Mouse (Mus musculus) neural tube, embryonic 15.5 days (tissue): Measurements from ENCODE around the gene Gpc4. TPM values are rescaled to one million over a fixed set of nuclear protein-coding genes. Genes with fewer than 3 reads are reported as not detected.

Source experiments
- ATAC-seq: fragments of 200-750 bp; cut with Nextera tagmentation; 2 replicates; pipeline ENCODE4 v1.8.0; 2017; ENCODE audit warnings: mild to moderate bottlenecking, moderate TSS enrichment, moderate library complexity; ENCODE audit not compliant: low FRiP score
- H3K27ac ChIP-seq: fragments of 300-500 bp; sonication (generic); replicated peaks from 2 replicates; pipeline ENCODE4 v1.5.1; 2015; ENCODE audit warnings: mild to moderate bottlenecking, inconsistent platforms
- H3K27me3 ChIP-seq: fragments of 300-500 bp; sonication (generic); replicated peaks from 2 replicates; pipeline ENCODE4 v1.6.1; 2015; ENCODE audit warnings: inconsistent platforms
- H3K36me3 ChIP-seq: fragments of 300-500 bp; sonication (generic); 2 replicates; pipeline ENCODE4 v1.6.1; 2015; ENCODE audit warnings: inconsistent platforms
- H3K4me1 ChIP-seq: fragments of 300-500 bp; sonication (generic); 2 replicates; pipeline ENCODE4 v1.6.1; 2015; ENCODE audit warnings: inconsistent platforms
- H3K4me2 ChIP-seq: fragments of 300-500 bp; sonication (generic); 2 replicates; pipeline ENCODE4 v1.6.1; 2015; ENCODE audit warnings: inconsistent platforms, mild to moderate bottlenecking, moderate library complexity
- H3K4me3 ChIP-seq: fragments of 300-500 bp; sonication (generic); replicated peaks from 2 replicates; pipeline ENCODE4 v1.5.1; 2015; ENCODE audit warnings: mild to moderate bottlenecking, inconsistent platforms
- H3K9ac ChIP-seq: fragments of 300-500 bp; sonication (generic); replicated peaks from 2 replicates; pipeline ENCODE4 v1.6.1; 2015; ENCODE audit warnings: mild to moderate bottlenecking, inconsistent platforms
- H3K9me3 ChIP-seq: fragments of 300-500 bp; sonication (generic); replicated peaks from 2 replicates; pipeline ENCODE4 v1.6.1; 2016; ENCODE audit warnings: inconsistent platforms
- WGBS: fragments of 180-500 bp; shearing (Covaris S2); methylation state at CpG from one replicate; pipeline ENCODE4 v1.1.7; 2015; ENCODE audit warnings: mixed read lengths; 5-methylcytosine and 5-hydroxymethylcytosine counted together
- polyA plus RNA-seq: library from polyadenylated mRNA; unstranded; fragments of >200 nt; fragmentation: Nextera tagmentation; extraction: Ambion mirVana; gene quantifications from 2 replicates; pipeline ENCODE4 v1.2.1, GENCODE M21; 2015

Gpc4 gene
- polyA plus RNA-seq, 1 experiment from 2014 or later, result 12.7 TPM

- no peak overlapping the region for H3K4me3 ChIP-seq
- H3K4me2 ChIP-seq, result no peak overlapping the region
- no peak for ATAC-seq
- no peaks in the 10 kb centered on the region for H3K4me1 ChIP-seq
- H3K9me3 ChIP-seq, result no peaks in the 10 kb centered on the region
- H3K27me3 ChIP-seq, result no peaks in the 10 kb centered on the region
- H3K9ac ChIP-seq, result no peak overlapping the region
- no peaks in the 10 kb centered on the region for H3K36me3 ChIP-seq
- WGBS, result 70% methylated on average over 7 of the region's 7 CpGs
- no peak overlapping the region for H3K27ac ChIP-seq
Measured at GRCm38 (mm10) chrX:52144491-52144890, 20.6 kb downstream of the Gpc4 start.

- Histone ChIP-seq H3K27ac (no peak overlapping the region), H3K4me3 (no peak overlapping the region)
- no peak for ATAC-seq
Measured at GRCm38 (mm10) chrX:52140316-52140715, 24.7 kb downstream of the Gpc4 start.

GRCm38 (mm10) chrX:52138461-52139075, 26.5 kb downstream of the Gpc4 start:
- no peak for ATAC-seq
- Histone ChIP-seq H3K36me3 (no peaks in the 10 kb centered on the region), H3K27me3 (no peaks in the 10 kb centered on the region), H3K9me3 (no peaks in the 10 kb centered on the region), H3K4me2 (no peak overlapping the region), H3K27ac (no peak overlapping the region), H3K9ac (no peak overlapping the region), H3K4me1 (no peaks in the 10 kb centered on the region), H3K4me3 (no peak overlapping the region)
- WGBS, result 40% methylated on average over 2 of the region's 2 CpGs

More at GRCm38 (mm10) chrX:52140316-52140715, 24.7 kb downstream of the Gpc4 start:
- no peaks in the 10 kb centered on the region for H3K9me3 ChIP-seq
- H3K9ac ChIP-seq, result no peak overlapping the region
- no peaks in the 10 kb centered on the region for H3K27me3 ChIP-seq
- no peaks in the 10 kb centered on the region for H3K4me1 ChIP-seq
- no peak overlapping the region for H3K4me2 ChIP-seq
- H3K36me3 ChIP-seq, result no peaks in the 10 kb centered on the region

- Histone ChIP-seq H3K27me3 (no peaks in the 10 kb centered on the region), H3K9ac (no peak overlapping the region), H3K4me3 (no peak overlapping the region), H3K4me1 (no peaks in the 10 kb centered on the region), H3K27ac (no peak overlapping the region), H3K4me2 (no peak overlapping the region), H3K9me3 (no peaks in the 10 kb centered on the region), H3K36me3 (no peaks in the 10 kb centered on the region)
- ATAC-seq, result no peak
- 39% methylated on average over 5 of the region's 5 CpGs for WGBS
Measured at GRCm38 (mm10) chrX:52138033-52138432, 27.0 kb downstream of the Gpc4 start.

- H3K36me3 ChIP-seq, result no peaks in the 10 kb centered on the region
- ATAC-seq, result no peak
- no peak overlapping the region for H3K4me2 ChIP-seq
- H3K4me1 ChIP-seq, result no peaks in the 10 kb centered on the region
- H3K9me3 ChIP-seq, result no peaks in the 10 kb centered on the region
- no peaks in the 10 kb centered on the region for H3K27me3 ChIP-seq
- H3K4me3 ChIP-seq, result no peak overlapping the region
- WGBS, result 84% methylated on average over 5 of the region's 5 CpGs
- H3K27ac ChIP-seq, result no peak overlapping the region
- H3K9ac ChIP-seq, result no peak overlapping the region
Measured at GRCm38 (mm10) chrX:52136525-52136924, 28.5 kb downstream of the Gpc4 start.

GRCm38 (mm10) chrX:52129604-52130003, 35.4 kb downstream of the Gpc4 start:
- no peaks in the 10 kb centered on the region for H3K36me3 ChIP-seq

DNA sequence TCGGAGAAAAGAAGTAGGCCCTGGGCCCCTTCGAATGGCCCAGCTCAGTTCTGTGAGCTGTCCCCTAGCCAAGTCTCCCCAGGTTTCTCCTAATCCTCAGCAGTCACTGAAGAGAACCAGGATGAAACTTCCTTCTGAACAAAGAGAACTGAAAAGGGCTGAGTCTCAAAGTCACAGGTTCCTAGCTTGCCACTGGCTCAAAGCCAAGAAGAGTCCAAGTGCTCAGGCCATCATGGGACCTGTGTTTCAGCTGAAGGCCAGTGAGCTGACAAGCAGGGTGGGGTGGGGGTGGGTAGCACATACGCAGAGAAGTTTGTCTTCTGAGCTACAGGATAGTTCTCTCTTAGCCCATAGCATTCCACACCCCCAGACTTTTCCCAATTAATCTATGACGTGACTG, 36.3 kb downstream of the Gpc4 start:
- Histone ChIP-seq H3K9me3 (no peaks in the 10 kb centered on the region), H3K27ac (no peak overlapping the region), H3K4me2 (no peak overlapping the region), H3K36me3 (no peaks in the 10 kb centered on the region), H3K4me1 (no peaks in the 10 kb centered on the region), H3K27me3 (no peaks in the 10 kb centered on the region), H3K9ac (no peak overlapping the region), H3K4me3 (no peak overlapping the region)
- no peak for ATAC-seq
- WGBS, result 87% methylated on average over 4 of the region's 4 CpGs

More at GRCm38 (mm10) chrX:52129604-52130003, 35.4 kb downstream of the Gpc4 start:
- Histone ChIP-seq H3K4me3 (no peak overlapping the region), H3K4me2 (no peak overlapping the region), H3K27me3 (no peaks in the 10 kb centered on the region), H3K9ac (no peak overlapping the region), H3K4me1 (no peaks in the 10 kb centered on the region), H3K27ac (no peak overlapping the region), H3K9me3 (no peaks in the 10 kb centered on the region)
- ATAC-seq, result no peak
- WGBS, result 100% methylated on average over 1 of the region's 1 CpGs

DNA sequence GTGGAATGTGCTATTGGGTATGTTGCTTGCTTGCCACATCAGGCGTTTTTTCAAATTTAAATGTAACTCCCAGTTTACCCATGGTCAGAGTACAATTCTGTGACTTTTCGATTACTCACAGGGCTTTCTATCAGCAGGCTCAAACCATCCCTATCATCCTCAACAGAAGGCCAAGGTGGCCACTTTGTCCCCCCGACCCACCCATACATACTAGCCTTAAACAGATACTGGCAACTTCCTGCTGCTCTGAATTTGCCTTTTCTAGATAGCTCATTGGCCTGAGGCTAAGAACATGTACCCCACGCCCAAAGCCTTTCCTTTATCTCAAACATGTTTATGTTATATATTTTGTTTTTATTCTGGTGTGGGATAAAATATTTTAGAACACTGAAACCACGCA, 51.4 kb downstream of the Gpc4 start:
- Histone ChIP-seq H3K9ac (no peak overlapping the region), H3K36me3 (no peaks in the 10 kb centered on the region), H3K27ac (no peak overlapping the region), H3K4me2 (no peak overlapping the region), H3K27me3 (no peaks in the 10 kb centered on the region; the same call in 1 of the 2 replicates), H3K4me3 (no peak overlapping the region), H3K9me3 (no peaks in the 10 kb centered on the region), H3K4me1 (no peaks in the 10 kb centered on the region)
- ATAC-seq, result no peak
- WGBS, result 89% methylated on average over 5 of the region's 5 CpGs

DNA sequence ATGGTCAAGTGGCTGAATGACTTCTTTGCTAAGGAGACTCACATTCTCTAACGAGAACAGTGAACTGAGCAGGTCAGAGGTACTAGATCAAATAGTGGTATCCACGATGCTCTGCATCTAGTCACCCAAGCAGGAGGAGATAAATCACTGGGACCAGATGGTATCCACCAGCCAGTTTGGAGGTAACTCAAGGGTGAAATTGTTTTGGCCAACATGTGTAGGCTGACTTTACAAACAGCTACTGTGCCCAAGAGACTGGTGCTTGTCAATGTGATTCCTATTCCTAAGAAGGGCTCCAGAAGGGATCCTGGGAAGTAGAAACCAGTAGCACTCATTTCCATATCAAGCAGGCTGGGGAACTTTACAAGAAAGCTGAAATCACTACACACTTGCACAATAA, 55.4 kb downstream of the Gpc4 start:
- Histone ChIP-seq H3K9me3 (no peaks in the 10 kb centered on the region), H3K9ac (no peak overlapping the region), H3K4me1 (no peaks in the 10 kb centered on the region), H3K36me3 (no peaks in the 10 kb centered on the region), H3K27me3 (no peaks in the 10 kb centered on the region; the same call in 1 of the 2 replicates), H3K27ac (no peak overlapping the region), H3K4me3 (no peak overlapping the region), H3K4me2 (no peak overlapping the region)
- no peak for ATAC-seq
- WGBS, result 29% methylated on average over 2 of the region's 2 CpGs

DNA sequence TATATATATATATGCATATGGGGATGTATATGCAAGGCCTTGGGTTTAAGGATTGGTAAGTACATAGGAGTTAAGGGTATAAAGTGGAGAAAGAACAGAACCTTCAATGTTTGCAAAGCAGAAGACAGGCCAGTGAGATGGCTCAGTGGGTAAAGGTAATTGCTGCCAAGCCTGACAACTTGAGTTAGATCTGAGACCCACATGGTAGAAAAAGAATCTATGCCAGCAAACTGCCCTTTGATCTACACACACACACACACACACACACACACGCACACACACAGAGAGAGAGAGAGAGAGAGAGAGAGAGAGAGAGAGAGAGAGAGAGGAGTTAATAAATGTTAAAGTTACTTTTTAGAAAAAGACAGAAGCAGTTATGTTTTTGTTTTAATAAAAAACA, 56.1 kb downstream of the Gpc4 start:
- H3K4me3 ChIP-seq, result no peak overlapping the region
- ATAC-seq, result no peak
- no peaks in the 10 kb centered on the region for H3K9me3 ChIP-seq
- H3K36me3 ChIP-seq, result no peaks in the 10 kb centered on the region
- H3K4me2 ChIP-seq, result no peak overlapping the region
- no peak overlapping the region for H3K27ac ChIP-seq
- WGBS, result 83% methylated on average over 1 of the region's 1 CpGs
- no peaks in the 10 kb centered on the region; the same call in 1 of the 2 replicates for H3K27me3 ChIP-seq
- H3K9ac ChIP-seq, result no peak overlapping the region
- H3K4me1 ChIP-seq, result no peaks in the 10 kb centered on the region

DNA sequence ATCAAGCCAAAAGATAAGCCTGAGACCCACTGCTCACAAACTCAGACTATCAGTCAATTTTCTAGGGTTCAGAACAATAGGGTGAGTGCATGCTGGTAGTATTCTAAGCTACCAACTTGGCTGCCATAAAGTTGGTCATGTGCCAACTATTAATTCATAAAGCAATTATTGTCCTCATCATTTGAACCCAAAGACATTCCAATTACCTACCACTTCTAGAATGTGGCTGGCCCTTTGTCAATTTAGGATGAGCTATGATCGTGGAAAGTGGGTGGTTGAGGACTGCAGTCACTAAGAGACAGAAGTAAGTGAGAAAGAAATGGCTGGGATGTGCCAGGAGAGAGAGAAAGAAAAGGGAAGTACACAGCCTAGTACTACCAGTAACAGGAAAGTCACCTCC, 61.3 kb downstream of the Gpc4 start:
- H3K4me2 ChIP-seq, result no peak overlapping the region

DNA sequence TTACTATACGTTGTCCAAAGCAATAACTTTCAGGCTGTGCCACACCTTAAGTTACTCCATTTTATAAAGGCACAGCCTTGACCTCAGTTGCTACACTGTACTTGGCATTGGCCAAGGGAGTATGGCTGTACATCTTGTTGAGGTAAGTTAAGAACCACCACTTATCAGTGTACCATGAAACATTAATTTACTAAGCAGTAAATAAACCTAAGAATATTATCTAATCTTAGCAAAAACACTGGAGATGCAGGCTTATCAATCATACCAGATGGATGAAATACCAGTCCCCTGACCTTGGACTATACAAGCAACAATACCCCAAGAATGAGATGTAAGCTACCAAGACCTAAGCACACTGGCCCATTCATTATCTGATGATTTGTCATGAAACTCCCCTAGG, 63.1 kb downstream of the Gpc4 start:
- H3K4me2 ChIP-seq, result no peak overlapping the region
- no peak overlapping the region for H3K27ac ChIP-seq
- 100% methylated on average over 1 of the region's 1 CpGs for WGBS
- H3K9me3 ChIP-seq, result no peaks in the 10 kb centered on the region
- H3K36me3 ChIP-seq, result no peaks in the 10 kb centered on the region
- ATAC-seq, result no peak
- H3K27me3 ChIP-seq, result no peaks in the 10 kb centered on the region
- H3K4me3 ChIP-seq, result no peak overlapping the region
- H3K4me1 ChIP-seq, result no peaks in the 10 kb centered on the region
- no peak overlapping the region for H3K9ac ChIP-seq

More for the DNA sequence above, 61.3 kb downstream of the Gpc4 start:
- no peaks in the 10 kb centered on the region for H3K27me3 ChIP-seq
- no peak overlapping the region for H3K9ac ChIP-seq
- H3K27ac ChIP-seq, result no peak overlapping the region
- no peak overlapping the region for H3K4me3 ChIP-seq
- no peaks in the 10 kb centered on the region for H3K4me1 ChIP-seq
- WGBS, result 86% methylated on average over 1 of the region's 1 CpGs
- ATAC-seq, result no peak
- H3K36me3 ChIP-seq, result no peaks in the 10 kb centered on the region
- H3K9me3 ChIP-seq, result no peaks in the 10 kb centered on the region
